Mouse (Mus musculus) hindbrain, embryonic 14.5 days (tissue): ENCODE measurements around the gene Tspyl1. TPM values are rescaled to one million over a fixed set of nuclear protein-coding genes. Genes with fewer than 3 reads are reported as not detected.

Experiments
- ATAC-seq: fragments of 200-750 bp; cut with Nextera tagmentation; 2 replicates; pipeline ENCODE4 v1.8.0; 2017; ENCODE audit warnings: moderate number of reproducible peaks, mild to moderate bottlenecking, moderate TSS enrichment, moderate library complexity; ENCODE audit not compliant: low FRiP score
- DNase-seq: peaks from one replicate; pipeline ENCODE4 v3.0.0-alpha.2; 2015; ENCODE audit warnings: low spot score
- H3K27ac ChIP-seq: fragments of 300-500 bp; sonication (generic); 2 replicates; pipeline ENCODE4 v1.5.1; 2014; ENCODE audit warnings: mild to moderate bottlenecking, moderate library complexity
- H3K27me3 ChIP-seq: fragments of 300-500 bp; sonication (generic); 2 replicates; pipeline ENCODE4 v1.6.1; 2014; ENCODE audit warnings: mild to moderate bottlenecking, low read length, mixed read lengths; ENCODE audit not compliant: control insufficient read depth, insufficient read depth
- H3K36me3 ChIP-seq: fragments of 300-500 bp; sonication (generic); replicated peaks from 2 replicates; pipeline ENCODE4 v1.6.1; 2014; ENCODE audit not compliant: control insufficient read depth, insufficient read depth
- H3K4me1 ChIP-seq: fragments of 300-500 bp; sonication (generic); replicated peaks from 2 replicates; pipeline ENCODE4 v1.6.1; 2014; ENCODE audit warnings: antibody characterized with exemption, low read length, mixed read lengths; ENCODE audit not compliant: control insufficient read depth, insufficient read depth
- H3K4me2 ChIP-seq: fragments of 300-500 bp; sonication (generic); replicated peaks from 2 replicates; pipeline ENCODE4 v1.6.1; 2014; ENCODE audit warnings: mild to moderate bottlenecking, moderate library complexity
- H3K4me3 ChIP-seq: fragments of 300-500 bp; sonication (generic); replicated peaks from 2 replicates; pipeline ENCODE4 v1.5.1; 2014; ENCODE audit warnings: mild to moderate bottlenecking, low read length
- H3K9ac ChIP-seq: fragments of 300-500 bp; sonication (generic); 2 replicates; pipeline ENCODE4 v1.6.1; 2014
- H3K9me3 ChIP-seq: fragments of 300-500 bp; sonication (generic); 2 replicates; pipeline ENCODE4 v1.6.1; 2016; ENCODE audit warnings: low read length; ENCODE audit not compliant: control insufficient read depth
- WGBS: fragments of 180-500 bp; shearing (Covaris S2); extraction: QIAGEN DNeasy Blood & Tissue Kit; methylation state at CpG from one replicate; pipeline ENCODE4 v1.1.7; 2014; 5-methylcytosine and 5-hydroxymethylcytosine counted together
- polyA plus RNA-seq: library from polyadenylated mRNA; unstranded; fragments of >200 nt; fragmentation: Nextera tagmentation; extraction: Ambion mirVana; gene quantifications from 2 replicates; pipeline ENCODE4 v1.2.1, GENCODE M21; 2014

The Tspyl1 gene
- polyA plus RNA-seq, 1 experiment from 2014 or later, result 116 TPM

DNA sequence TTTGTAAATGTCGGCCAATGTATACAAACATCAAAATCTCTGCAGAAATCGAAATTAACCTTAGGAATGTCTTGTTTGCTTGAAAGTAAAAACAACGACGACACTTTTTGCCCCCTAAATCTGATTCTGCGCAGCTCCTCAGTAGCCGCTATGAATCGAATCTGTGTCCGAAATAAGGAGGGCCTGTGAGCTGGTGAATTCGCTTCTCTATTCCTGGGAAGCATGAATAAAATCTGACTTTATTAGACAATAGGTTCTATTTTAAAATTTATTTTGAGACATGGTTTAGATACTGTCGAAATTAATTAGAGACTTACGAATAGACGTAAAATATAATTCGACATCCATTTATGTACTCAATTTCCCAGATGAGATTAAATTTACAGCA lies 14.9 kb downstream of the Tspyl1 start:
- peak overlapping the region; percentile 74 for H3K4me3 ChIP-seq
- WGBS, result 3% methylated on average over 13 of the region's 13 CpGs
- DNase-seq (no peak), ATAC-seq (peak; percentile 32)
- peak overlapping the region; percentile 91 for H3K9ac ChIP-seq
- H3K27ac ChIP-seq, result peak overlapping the region; percentile 99
- peaks cover 37% of the 10 kb centered on the region for H3K4me1 ChIP-seq
- no peaks in the 10 kb centered on the region for H3K27me3 ChIP-seq
- H3K4me2 ChIP-seq, result peak overlapping the region; percentile 93
- H3K9me3 ChIP-seq, result no peaks in the 10 kb centered on the region
- no peaks in the 10 kb centered on the region for H3K36me3 ChIP-seq

DNA sequence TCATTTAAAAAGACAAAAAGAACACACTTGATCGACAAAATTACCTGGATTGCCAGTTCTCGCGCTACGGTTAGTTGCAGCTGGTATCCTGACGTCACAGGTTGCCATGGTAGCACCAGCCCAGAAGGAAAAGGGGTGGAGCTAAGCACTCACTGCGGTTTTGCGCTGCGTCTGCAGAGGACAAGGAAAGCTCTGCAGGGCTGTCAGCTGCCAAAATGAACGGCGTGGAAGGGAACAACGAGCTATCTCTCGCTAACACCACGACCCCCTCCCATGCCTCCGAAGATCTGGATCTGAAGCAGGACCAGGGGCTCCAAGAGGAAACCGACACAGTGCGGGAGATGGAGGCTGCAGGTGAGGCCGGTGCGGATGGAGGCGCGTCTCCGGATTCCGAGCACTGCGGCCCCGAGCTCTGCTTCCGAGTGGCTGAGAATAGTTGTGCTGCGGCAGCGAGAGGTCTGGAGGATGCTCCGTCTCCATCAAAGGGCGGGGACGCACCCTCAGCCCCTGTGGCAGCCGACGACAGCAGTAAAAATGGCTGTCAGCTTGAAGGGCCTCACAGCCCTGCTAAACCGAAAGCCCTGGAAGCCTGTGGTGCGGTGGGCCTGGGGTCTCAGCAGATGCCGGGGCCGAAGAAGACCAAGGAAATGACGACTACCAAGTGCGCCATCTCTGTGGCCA lies 15.4 kb downstream of the Tspyl1 start, which contains the start of gene Tspyl4:
TSS of gene Tspyl4 (plus strand) at position 144 of the 681 bp plus-strand sequence.
- WGBS, result under 1% methylated on average over 38 of the region's 38 CpGs

DNA sequence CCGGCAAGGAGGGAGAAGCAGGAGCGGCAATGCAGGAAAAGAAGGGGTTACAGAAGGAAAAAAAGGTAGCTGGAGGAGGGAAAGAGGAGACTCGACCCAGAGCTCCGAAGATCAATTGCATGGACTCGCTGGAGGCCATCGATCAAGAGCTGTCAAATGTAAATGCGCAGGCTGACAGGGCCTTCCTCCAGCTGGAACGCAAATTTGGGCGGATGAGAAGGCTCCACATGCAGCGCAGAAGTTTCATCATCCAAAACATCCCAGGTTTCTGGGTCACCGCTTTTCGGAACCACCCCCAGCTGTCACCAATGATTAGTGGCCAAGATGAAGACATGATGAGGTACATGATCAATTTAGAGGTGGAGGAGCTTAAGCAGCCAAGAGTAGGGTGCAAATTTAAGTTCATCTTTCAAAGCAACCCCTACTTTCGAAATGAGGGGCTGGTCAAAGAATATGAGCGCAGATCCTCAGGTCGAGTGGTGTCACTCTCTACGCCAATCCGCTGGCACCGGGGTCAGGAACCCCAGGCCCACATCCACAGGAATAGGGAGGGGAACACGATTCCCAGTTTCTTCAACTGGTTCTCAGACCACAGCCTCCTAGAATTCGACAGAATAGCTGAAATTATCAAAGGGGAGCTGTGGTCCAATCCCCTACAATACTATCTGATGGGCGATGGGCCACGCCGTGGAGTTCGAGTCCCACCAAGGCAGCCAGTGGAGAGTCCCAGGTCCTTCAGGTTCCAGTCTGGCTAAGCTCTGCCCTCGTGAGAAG lies 16.2 kb downstream of the Tspyl1 start:
- 39% methylated on average over 25 of the region's 25 CpGs for WGBS
- ATAC-seq (no peak; the same call in 1 of the 2 replicates), DNase-seq (no peak)
- peak overlapping the region; percentile 74 for H3K4me3 ChIP-seq
- peaks cover 7% of the 10 kb centered on the region; the same call in 1 of the 2 replicates for H3K36me3 ChIP-seq
- H3K9ac ChIP-seq, result peak overlapping the region; percentile 91
- peak overlapping the region; percentile 99 for H3K27ac ChIP-seq
- H3K27me3 ChIP-seq, result no peaks in the 10 kb centered on the region
- peaks cover 37% of the 10 kb centered on the region for H3K4me1 ChIP-seq
- no peaks in the 10 kb centered on the region for H3K9me3 ChIP-seq
- peak overlapping the region; percentile 93 for H3K4me2 ChIP-seq

More for the DNA sequence above, 15.4 kb downstream of the Tspyl1 start, which contains the start of gene Tspyl4:
- H3K36me3 ChIP-seq, result 0 out of 2 replicates have a peak, but pooled peaks cover 3% of the 10 kb centered on the region
- DNase-seq, result peak; percentile 98
- H3K27ac ChIP-seq, result peak within 1 kb of the TSS; percentile 99
- H3K4me2 ChIP-seq, result peak within 1 kb of the TSS; percentile 93
- peak within 1 kb of the TSS; percentile 91 for H3K9ac ChIP-seq
- no peaks in the 10 kb centered on the region for H3K27me3 ChIP-seq
- H3K9me3 ChIP-seq, result no peaks in the 10 kb centered on the region
- peaks cover 37% of the 10 kb centered on the region for H3K4me1 ChIP-seq
- peak within 1 kb of the TSS; percentile 74 for H3K4me3 ChIP-seq
- peak; percentile 98 for ATAC-seq

DNA sequence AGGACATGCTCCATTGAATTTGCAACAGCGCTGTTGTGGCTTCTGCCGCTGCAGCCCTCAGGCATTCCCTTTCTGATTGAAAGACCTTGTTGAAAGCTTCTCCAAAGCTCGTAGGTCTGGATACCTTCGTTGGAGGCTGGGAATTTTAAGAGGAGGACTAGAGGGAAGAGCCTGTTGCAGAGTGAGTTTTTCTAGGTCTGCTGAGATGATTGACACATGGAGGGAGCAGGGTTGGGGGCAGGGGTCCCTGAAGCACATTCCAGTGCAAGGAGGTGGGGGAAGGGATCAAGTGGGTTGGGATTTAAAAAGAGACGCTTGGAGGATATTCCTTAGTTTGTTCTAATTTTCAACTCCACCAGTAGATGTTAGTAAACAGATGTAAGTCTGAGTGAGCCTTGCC lies 18.4 kb downstream of the Tspyl1 start:
- DNase-seq, result no peak
- H3K9me3 ChIP-seq, result no peaks in the 10 kb centered on the region
- WGBS, result 3% methylated on average over 5 of the region's 5 CpGs
- H3K36me3 ChIP-seq, result peaks cover 10% of the 10 kb centered on the region; the same call in 1 of the 2 replicates
- H3K9ac ChIP-seq, result peak overlapping the region; percentile 91
- peak overlapping the region; percentile 74 for H3K4me3 ChIP-seq
- peak overlapping the region; percentile 77 for H3K27ac ChIP-seq
- peaks cover 37% of the 10 kb centered on the region for H3K4me1 ChIP-seq
- H3K27me3 ChIP-seq, result no peaks in the 10 kb centered on the region
- H3K4me2 ChIP-seq, result peak overlapping the region; percentile 93
- no peak for ATAC-seq

DNA sequence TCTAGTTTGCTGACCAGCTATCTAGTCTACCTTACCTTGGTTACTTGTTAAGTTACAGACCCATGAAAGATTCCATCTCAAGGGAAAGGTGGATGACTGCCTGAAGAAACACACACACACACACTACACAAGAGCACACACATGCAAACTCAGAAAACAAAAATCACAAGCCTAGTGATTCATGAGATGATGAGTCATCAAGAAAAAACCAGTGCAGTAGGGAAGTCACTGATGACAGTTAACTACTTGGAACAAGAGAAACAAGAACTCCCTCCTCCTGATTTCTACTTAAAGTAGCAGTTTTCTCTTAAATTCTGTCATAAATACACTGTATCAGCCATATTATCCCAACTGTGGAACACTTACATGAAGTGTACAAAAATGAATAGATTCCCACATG lies 25.1 kb downstream of the Tspyl1 start:
- H3K27me3 ChIP-seq, result no peaks in the 10 kb centered on the region
- H3K4me3 ChIP-seq, result no peak overlapping the region
- DNase-seq (no peak), ATAC-seq (no peak)
- H3K27ac ChIP-seq, result no peak overlapping the region
- no peaks in the 10 kb centered on the region for H3K9me3 ChIP-seq
- H3K9ac ChIP-seq, result no peak overlapping the region
- H3K36me3 ChIP-seq, result peaks cover 12% of the 10 kb centered on the region; the same call in 1 of the 2 replicates
- no peak overlapping the region for H3K4me2 ChIP-seq
- H3K4me1 ChIP-seq, result no peaks in the 10 kb centered on the region; the same call in 1 of the 2 replicates

DNA sequence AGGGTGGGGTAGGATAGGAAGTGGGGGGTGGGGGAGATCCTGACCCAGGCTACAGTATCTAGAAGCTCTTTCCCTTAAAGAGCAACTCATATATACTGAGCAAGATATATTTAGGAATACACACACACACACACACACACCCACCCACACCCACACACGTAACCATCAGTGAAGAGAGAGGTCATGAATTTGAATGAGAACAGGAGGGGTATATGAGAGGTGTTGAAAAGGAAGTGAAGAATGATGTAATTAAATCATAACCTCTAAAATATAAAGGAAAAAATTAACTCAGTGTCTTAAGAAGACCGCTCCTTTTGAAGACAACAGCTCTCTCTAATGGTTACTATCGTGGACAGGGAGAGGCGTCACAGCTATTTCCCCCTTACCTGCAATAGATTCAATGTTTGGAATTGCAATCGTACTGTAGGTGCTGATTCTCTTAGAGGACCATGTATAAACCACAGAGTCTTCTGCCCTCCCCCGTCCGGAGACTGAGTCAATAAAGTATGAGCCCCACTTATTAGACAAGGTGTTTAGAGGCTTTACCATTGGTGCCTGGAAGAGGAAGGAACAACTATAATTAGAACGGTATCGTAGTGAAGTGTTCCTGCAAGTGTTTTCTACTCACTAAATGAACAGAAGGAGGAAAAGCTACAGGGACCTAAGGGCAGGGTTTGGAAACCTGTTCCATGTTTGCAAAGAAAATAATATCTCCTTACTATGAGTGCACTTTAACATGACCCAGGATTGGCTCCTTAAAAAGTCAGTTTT lies 28.1 kb downstream of the Tspyl1 start:
- ATAC-seq, result no peak
- H3K9ac ChIP-seq, result no peak overlapping the region
- H3K4me1 ChIP-seq, result no peaks in the 10 kb centered on the region
- no peaks in the 10 kb centered on the region for H3K9me3 ChIP-seq
- no peak overlapping the region for H3K4me3 ChIP-seq
- 0 out of 2 replicates have a peak, but pooled peaks cover 3% of the 10 kb centered on the region for H3K36me3 ChIP-seq
- no peaks in the 10 kb centered on the region for H3K27me3 ChIP-seq
- H3K27ac ChIP-seq, result no peak overlapping the region
- no peak overlapping the region for H3K4me2 ChIP-seq
- 92% methylated on average over 9 of the region's 9 CpGs for WGBS
- DNase-seq, result no peak

DNA sequence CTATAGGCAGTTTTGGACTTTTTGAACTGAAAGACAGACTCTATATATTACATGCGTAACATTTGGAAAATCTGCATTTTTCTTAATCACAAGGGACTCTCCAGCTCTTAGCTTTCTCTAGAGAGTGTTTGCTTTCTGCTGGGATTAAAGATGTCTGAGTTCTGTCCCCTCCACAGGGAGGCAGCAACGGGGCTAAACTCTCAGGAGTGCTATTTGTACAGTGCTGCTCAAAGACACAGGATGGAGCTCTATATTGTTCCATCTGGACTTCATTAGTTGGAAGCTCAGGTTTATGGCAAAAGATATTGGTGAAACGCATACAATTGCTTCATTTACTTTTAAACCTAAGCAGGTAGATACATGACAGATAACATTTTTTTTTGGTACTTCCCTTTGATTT lies 30.5 kb downstream of the Tspyl1 start:
- WGBS, result 70% methylated on average over 3 of the region's 3 CpGs

DNA sequence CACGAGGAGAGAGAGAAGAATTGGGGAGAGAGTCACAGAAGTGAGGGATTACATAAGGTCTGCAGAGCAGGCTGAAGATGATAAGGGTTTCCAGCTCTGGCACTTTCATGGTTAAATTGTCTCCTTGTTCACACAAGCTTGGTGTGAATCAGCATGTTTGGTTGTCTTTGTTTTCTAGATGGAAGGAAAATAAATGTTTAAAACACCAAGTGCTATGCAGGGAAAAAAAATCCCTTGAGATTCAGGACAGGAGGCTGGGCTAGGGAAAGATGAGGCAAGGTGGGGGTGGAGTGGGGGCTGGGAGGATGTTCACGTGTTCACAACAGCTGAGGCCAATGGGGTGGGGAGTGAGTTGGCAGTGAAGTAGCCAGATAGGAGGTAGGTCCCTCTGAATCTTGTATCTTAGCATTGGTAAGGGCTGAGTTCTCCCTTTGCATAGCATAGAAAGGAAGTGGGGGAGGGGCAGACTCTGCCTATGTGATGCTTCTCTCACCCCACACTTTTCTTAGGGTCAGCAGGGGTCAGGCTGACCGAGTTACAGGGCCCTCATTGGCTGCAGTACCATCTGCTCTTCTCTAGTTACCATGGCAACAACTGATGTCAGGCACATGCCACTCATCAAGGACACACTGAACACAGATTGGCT lies 34.7 kb downstream of the Tspyl1 start:
- ATAC-seq, result peak; percentile 92
- H3K36me3 ChIP-seq, result no peaks in the 10 kb centered on the region
- H3K4me2 ChIP-seq, result peak overlapping the region; percentile 45
- no peaks in the 10 kb centered on the region for H3K27me3 ChIP-seq
- peak; percentile 74 for DNase-seq
- peak overlapping the region; percentile 92 for H3K27ac ChIP-seq
- H3K9me3 ChIP-seq, result no peaks in the 10 kb centered on the region
- WGBS, result under 1% methylated on average over 3 of the region's 3 CpGs
- H3K4me1 ChIP-seq, result peaks cover 26% of the 10 kb centered on the region
- H3K9ac ChIP-seq, result peak overlapping the region; percentile 41
- H3K4me3 ChIP-seq, result peak overlapping the region; percentile 25

More for the DNA sequence above, 30.5 kb downstream of the Tspyl1 start:
- ATAC-seq (no peak), DNase-seq (no peak)
- Histone ChIP-seq H3K27me3 (no peaks in the 10 kb centered on the region), H3K4me2 (no peak overlapping the region), H3K27ac (no peak overlapping the region), H3K9me3 (no peaks in the 10 kb centered on the region), H3K9ac (no peak overlapping the region), H3K4me1 (peaks cover 24% of the 10 kb centered on the region), H3K36me3 (0 out of 2 replicates have a peak, but pooled peaks cover 3% of the 10 kb centered on the region), H3K4me3 (no peak overlapping the region)
